Mouse (Mus musculus) monocyte, adult 59 days (primary cell): ENCODE measurements around the gene F930015N05Rik. TPM values are rescaled to one million over a fixed set of nuclear protein-coding genes. Genes with fewer than 3 reads are reported as not detected.

Experiments
- total RNA-seq, 2 experiments: library from RNA; stranded (reverse); gene quantifications; one replicate each; pipeline ENCODE4 v1.2.4; 2023

Gene F930015N05Rik
- total RNA-seq = not detected

GRCm38 (mm10) chr11:64436412-64436727, at the start of gene F930015N05Rik:
Gene F930015N05Rik, minus strand, starts transcription at chr11:64436653.

GRCm38 (mm10) chr11:64434611-64435545, 1.6 kb downstream of the F930015N05Rik start, which contains the start of gene Hs3st3a1:
Gene Hs3st3a1, plus strand, starts transcription at chr11:64435332.

Other genes with a start within 250 kb of the F930015N05Rik start
- gene Hs3st3a1, start 1.3 kb downstream of the F930015N05Rik start, total RNA-seq = under 1 TPM in 1 of 2 experiments, not detected in 1; 0.16 TPM